Mouse (Mus musculus) olfactory bulb, adult 2 months (tissue): Measurements from ENCODE around the gene Alg5.

ENCODE experiments used
- CTCF ChIP-seq: fragments of 200-500 bp; IDR thresholded peaks from 2 replicates; pipeline ENCODE4 v1.5.1; 2012; ENCODE audit warnings: low read depth, mild to moderate bottlenecking, low read length, moderate library complexity; ENCODE audit not compliant: insufficient read depth
- POLR2A ChIP-seq: fragments of 200-500 bp; IDR thresholded peaks from 2 replicates; pipeline ENCODE4 v1.6.1; 2012; ENCODE audit warnings: mild to moderate bottlenecking, low read depth, low read length, moderate library complexity; ENCODE audit not compliant: insufficient read depth

DNA sequence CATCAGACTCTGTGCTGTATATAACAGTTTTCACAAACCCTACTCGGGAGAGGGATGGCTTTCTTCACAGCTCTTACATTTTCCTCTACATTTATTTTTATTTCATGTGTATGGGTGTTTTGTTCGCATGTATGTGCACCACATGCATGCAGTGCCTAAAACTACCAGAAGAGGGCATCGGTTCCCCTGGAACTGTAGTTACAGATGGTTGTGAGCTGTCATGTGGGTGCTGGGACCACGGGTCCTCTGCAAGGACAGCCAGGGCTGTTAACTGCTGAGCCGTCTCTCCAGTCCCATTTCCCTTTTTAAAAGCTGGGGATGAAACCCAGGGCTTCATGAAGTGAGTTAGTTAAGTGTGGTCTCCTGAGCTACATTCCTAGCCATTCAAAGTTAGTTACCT, 60.0 kb downstream of the Alg5 start:
- TF ChIP-seq CTCF (no peak), POLR2A (no peak)
